Mouse (Mus musculus) monocyte, adult 59 days (primary cell): ENCODE data around the gene Emp2. TPM values are rescaled to one million over a fixed set of nuclear protein-coding genes. Genes with fewer than 3 reads are reported as not detected.

Experiments
- total RNA-seq, 2 experiments: library from RNA; stranded (reverse); gene quantifications; one replicate each; pipeline ENCODE4 v1.2.4; 2023

Emp2 gene
- under 1 TPM in 1 of 2 experiments, not detected in 1; 0.24 TPM for total RNA-seq

DNA sequence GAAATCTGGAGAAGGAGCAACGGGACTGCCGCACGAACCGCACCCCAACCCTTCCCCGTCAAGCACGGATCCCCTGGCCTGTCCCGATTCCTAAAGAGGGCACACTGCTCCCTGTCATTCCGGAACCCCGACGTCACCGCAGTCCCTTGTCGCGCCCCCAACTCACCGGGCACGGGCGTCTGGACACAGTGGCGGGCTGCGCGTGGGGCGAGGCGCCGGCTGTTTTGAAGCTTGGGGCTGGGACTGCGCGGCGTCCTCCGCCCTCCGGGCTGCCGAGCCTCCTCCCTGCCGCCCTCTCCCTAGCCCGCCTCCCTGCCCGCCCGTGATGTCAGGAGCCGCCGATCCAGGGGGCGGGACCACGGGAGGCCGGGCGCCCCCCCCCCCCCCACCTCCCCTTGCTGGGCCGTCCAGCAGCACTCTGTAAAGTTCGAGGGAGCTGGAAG lies at the start of gene Emp2:
Gene Emp2 (minus strand): TSS at position 323 of the 443 bp plus-strand sequence.

Other genes with a start within 250 kb of the Emp2 start
- not detected for gene Rpl39l, start 143.7 kb downstream of the Emp2 start, total RNA-seq
- under 1 TPM in 1 of 2 experiments, not detected in 1; 0.47 TPM for gene Atf7ip2, start 121.3 kb downstream of the Emp2 start, total RNA-seq
- not detected for gene Tekt5, start 81.5 kb upstream of the Emp2 start, total RNA-seq
- 10 to 100 TPM; 39.1 to 41.8 TPM for gene Nubp1, start 98.0 kb upstream of the Emp2 start, total RNA-seq
- not detected for gene Tvp23a, start 133.4 kb upstream of the Emp2 start, total RNA-seq
- gene Ciita, start 166.1 kb upstream of the Emp2 start, total RNA-seq: 100 to 1,000 TPM; 101 to 124 TPM
- 10 to 100 TPM; 11.2 to 13.1 TPM for gene Dexi, start 229.1 kb upstream of the Emp2 start, total RNA-seq
- gene Clec16a, start 231.4 kb upstream of the Emp2 start, total RNA-seq: 10 to 100 TPM; 36.7 to 39.7 TPM